Mouse (Mus musculus): ENCODE measurements around the gene Zp1. TPM values are rescaled to one million over a fixed set of nuclear protein-coding genes. Genes with fewer than 3 reads are reported as not detected.

Zp1 gene
- polyA plus RNA-seq, 1 experiment from 2014 or later: not detected

DNA sequence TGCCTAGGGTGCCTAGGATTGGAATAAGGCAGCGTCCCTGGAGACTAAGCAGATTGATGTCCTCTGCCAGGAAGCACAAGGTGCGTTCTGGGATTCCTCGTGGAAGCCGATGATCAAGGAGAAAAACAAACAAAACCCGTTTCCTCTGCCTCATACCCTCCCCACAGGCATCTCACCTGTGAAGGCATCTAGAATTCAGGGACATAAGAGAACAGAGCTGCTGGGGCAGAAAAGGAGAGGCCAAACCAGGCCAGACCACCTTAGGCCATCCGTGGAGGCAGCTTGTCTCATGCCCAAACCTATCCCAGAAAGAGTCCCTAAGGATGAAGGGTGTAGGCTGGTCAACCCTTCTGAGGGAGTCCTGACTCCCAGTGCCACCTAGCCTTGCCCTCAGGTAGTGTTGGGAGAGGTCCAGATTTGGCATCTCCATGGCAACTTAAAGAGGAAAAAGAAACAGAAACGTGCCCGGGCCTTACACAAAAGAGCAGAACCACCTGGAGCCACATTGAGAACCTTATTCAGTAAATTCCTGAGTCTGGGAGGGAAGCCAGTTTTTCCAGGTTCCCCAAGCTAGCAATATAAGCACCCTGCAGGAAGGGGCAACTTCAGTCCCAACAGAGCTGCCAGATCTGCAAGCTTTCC lies 50.4 kb downstream of the Zp1 start, which contains the start of gene Tmem132a:
Gene Tmem132a (minus strand): TSS at position 55 of the 642 bp plus-strand sequence.
- H3K9me3 ChIP-seq: no peaks in the 10 kb centered on the region
- H3K4me1 ChIP-seq: peaks cover 34% of the 10 kb centered on the region
- H3K4me2 ChIP-seq: peak within 1 kb of the TSS; percentile 81
- no peaks in the 10 kb centered on the region for H3K27me3 ChIP-seq
- peak; percentile 51 for ATAC-seq (ENCODE audit: borderline replicate concordance, extremely low read depth, low FRiP score, low TSS enrichment)
- H3K9ac ChIP-seq: peak within 1 kb of the TSS; percentile 87
- H3K36me3 ChIP-seq: peaks cover 44% of the 10 kb centered on the region
- peak within 1 kb of the TSS; percentile 89 for H3K27ac ChIP-seq
- H3K4me3 ChIP-seq: peak within 1 kb of the TSS; percentile 80
- WGBS: 4% methylated on average over 8 of the region's 8 CpGs

DNA sequence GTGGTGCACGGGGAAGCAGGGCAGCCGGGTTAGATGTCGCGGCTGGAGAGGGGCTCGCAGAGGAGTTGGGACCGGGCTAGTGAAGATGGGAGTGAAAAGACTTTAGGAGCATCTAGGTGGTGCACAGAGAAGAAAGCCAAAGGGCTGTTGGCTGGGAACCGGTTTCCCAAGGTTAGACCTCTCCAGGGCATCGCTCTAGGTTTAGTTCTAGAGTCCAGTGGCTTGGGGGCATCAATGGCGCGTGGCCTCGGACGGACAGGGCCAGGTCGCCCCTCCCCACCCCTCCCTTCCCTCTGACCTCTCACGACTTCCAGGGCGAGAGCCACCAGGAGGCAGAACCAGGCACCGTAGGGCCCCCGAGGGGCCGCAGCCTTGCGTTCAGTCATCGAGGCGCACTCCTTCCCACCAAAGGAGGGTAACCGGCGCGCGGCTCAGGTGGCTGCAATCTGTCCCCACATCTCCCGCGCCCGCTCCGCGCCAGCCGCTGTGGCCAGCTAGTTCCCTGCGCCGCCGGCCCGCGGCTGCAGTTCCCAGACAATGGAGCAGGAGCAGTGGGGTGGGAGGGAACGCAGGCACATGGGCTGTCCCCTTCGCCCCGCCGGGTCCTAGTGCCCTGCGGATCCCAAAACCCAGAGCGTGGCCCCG lies 51.1 kb downstream of the Zp1 start:
- Histone ChIP-seq H3K4me3 (peak overlapping the region; percentile 80), H3K36me3 (peaks cover 49% of the 10 kb centered on the region), H3K27ac (peak overlapping the region; percentile 89), H3K4me2 (peak overlapping the region; percentile 81), H3K4me1 (peaks cover 34% of the 10 kb centered on the region), H3K27me3 (no peaks in the 10 kb centered on the region), H3K9me3 (no peaks in the 10 kb centered on the region), H3K9ac (peak overlapping the region; percentile 87)
- ATAC-seq (ENCODE audit: borderline replicate concordance, extremely low read depth, low FRiP score, low TSS enrichment): peak; percentile 92
- WGBS: 0% methylated on average over 43 of the region's 43 CpGs

GRCm38 (mm10) chr19:10868623-10869141 lies 51.8 kb downstream of the Zp1 start:
- peaks cover 34% of the 10 kb centered on the region for H3K4me1 ChIP-seq
- peak overlapping the region; percentile 81 for H3K4me2 ChIP-seq
- H3K9me3 ChIP-seq: no peaks in the 10 kb centered on the region
- 1% methylated on average over 17 of the region's 17 CpGs for WGBS
- no peaks in the 10 kb centered on the region for H3K27me3 ChIP-seq
- H3K9ac ChIP-seq: peak overlapping the region; percentile 87
- H3K36me3 ChIP-seq: peaks cover 49% of the 10 kb centered on the region
- H3K27ac ChIP-seq: peak overlapping the region; percentile 89; the same call in 1 of the 2 replicates
- H3K4me3 ChIP-seq: peak overlapping the region; percentile 80
- ATAC-seq (ENCODE audit: borderline replicate concordance, extremely low read depth, low FRiP score, low TSS enrichment): no peak

DNA sequence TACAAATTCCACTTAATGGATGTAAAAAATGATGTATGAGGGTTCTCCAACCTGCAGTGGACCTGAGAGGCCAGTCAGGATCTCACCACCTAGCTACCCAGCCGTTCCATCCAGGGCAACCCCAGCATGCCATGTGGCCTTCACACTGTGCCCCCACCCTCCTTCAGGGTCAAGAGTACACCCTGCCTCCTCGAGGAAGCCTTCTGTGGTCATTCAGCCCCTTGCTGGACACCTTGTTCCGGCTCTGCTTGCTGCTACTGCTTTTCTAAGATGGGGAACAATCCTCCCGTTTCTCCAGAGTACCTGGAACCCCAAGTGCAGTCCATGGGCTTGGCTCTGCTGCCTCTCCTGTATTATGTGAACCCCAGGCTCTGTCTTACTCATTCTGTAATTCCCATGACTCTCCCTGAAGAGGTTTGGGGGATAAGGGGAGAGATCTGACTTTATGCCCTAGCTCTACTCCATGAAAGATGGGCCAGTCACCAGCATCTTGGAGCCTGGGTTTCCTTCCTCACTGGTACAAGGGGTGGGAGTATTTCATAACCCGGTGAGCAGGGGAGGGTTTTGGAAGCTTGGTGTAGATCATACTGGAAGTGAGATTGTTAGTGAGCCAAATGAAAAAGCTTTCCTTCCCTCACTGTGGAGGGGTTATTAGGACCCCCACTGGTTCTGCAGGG lies 52.3 kb downstream of the Zp1 start:
- Histone ChIP-seq H3K4me3 (peak overlapping the region; percentile 80), H3K9me3 (no peaks in the 10 kb centered on the region), H3K27me3 (no peaks in the 10 kb centered on the region), H3K27ac (no peak overlapping the region), H3K36me3 (peaks cover 49% of the 10 kb centered on the region), H3K4me1 (peaks cover 34% of the 10 kb centered on the region), H3K9ac (peak overlapping the region; percentile 87), H3K4me2 (peak overlapping the region; percentile 81)
- WGBS: 22% methylated on average over 5 of the region's 5 CpGs
- ATAC-seq (ENCODE audit: borderline replicate concordance, extremely low read depth, low FRiP score, low TSS enrichment): no peak

- H3K9ac ChIP-seq: no peak overlapping the region
- H3K27ac ChIP-seq: no peak overlapping the region
- no peak overlapping the region for H3K4me2 ChIP-seq
- no peaks in the 10 kb centered on the region for H3K27me3 ChIP-seq
- H3K4me1 ChIP-seq: peaks cover 31% of the 10 kb centered on the region
- no peak overlapping the region for H3K4me3 ChIP-seq
- 88% methylated on average over 13 of the region's 13 CpGs for WGBS
- peaks cover 49% of the 10 kb centered on the region for H3K36me3 ChIP-seq
- ATAC-seq (ENCODE audit: borderline replicate concordance, extremely low read depth, low FRiP score, low TSS enrichment): no peak
- H3K9me3 ChIP-seq: no peaks in the 10 kb centered on the region
Measured at GRCm38 (mm10) chr19:10866351-10866750, 54.1 kb downstream of the Zp1 start.

Other genes with a start within 250 kb of the Zp1 start
- not detected in 2 replicates for gene Pga5, start 242.6 kb downstream of the Zp1 start, polyA plus RNA-seq (2015; fragmentation: Nextera tagmentation; extraction: Ambion mirVana)
- gene Vps37c, start 231.9 kb downstream of the Zp1 start, polyA plus RNA-seq (2015; fragmentation: Nextera tagmentation; extraction: Ambion mirVana): 30.3 and 33.4 TPM in 2 replicates
- 0.45 and 0.91 TPM in 2 replicates for gene Cd5, start 181.6 kb downstream of the Zp1 start, polyA plus RNA-seq (2015; fragmentation: Nextera tagmentation; extraction: Ambion mirVana)
- gene Cd6, start 90.6 kb downstream of the Zp1 start, polyA plus RNA-seq (2015; fragmentation: Nextera tagmentation; extraction: Ambion mirVana): 0.11 and 0.60 TPM in 2 replicates
- 0.42 and 0.46 TPM in 2 replicates for gene Slc15a3, start 80.9 kb downstream of the Zp1 start, polyA plus RNA-seq (2015; fragmentation: Nextera tagmentation; extraction: Ambion mirVana)
- 75.9 TPM in 2 replicates for gene Tmem132a, start 50.7 kb downstream of the Zp1 start, polyA plus RNA-seq (2015; fragmentation: Nextera tagmentation; extraction: Ambion mirVana)
- 138 TPM in 2 replicates for gene Tmem109, start 38.6 kb downstream of the Zp1 start, polyA plus RNA-seq (2015; fragmentation: Nextera tagmentation; extraction: Ambion mirVana)
- gene Prpf19, start 25.4 kb downstream of the Zp1 start, polyA plus RNA-seq (2015; fragmentation: Nextera tagmentation; extraction: Ambion mirVana): 35.8 and 39.8 TPM in 2 replicates
- gene Ptgdr2, start 16.5 kb upstream of the Zp1 start, polyA plus RNA-seq (2015; fragmentation: Nextera tagmentation; extraction: Ambion mirVana): 0.09 and 0.11 TPM in 2 replicates
- 26.2 and 26.6 TPM in 2 replicates for gene Ccdc86, start 28.6 kb upstream of the Zp1 start, polyA plus RNA-seq (2015; fragmentation: Nextera tagmentation; extraction: Ambion mirVana)
- not detected in 2 replicates for gene Ms4a10, start 54.0 kb upstream of the Zp1 start, polyA plus RNA-seq (2015; fragmentation: Nextera tagmentation; extraction: Ambion mirVana)
- 0.27 TPM in 1 of 2 replicates, not detected in the other for gene Ms4a15, start 72.6 kb upstream of the Zp1 start, polyA plus RNA-seq (2015; fragmentation: Nextera tagmentation; extraction: Ambion mirVana)
- gene Ms4a18, start 97.4 kb upstream of the Zp1 start, polyA plus RNA-seq (2015; fragmentation: Nextera tagmentation; extraction: Ambion mirVana): not detected in 2 replicates
- gene Ms4a8a, start 160.5 kb upstream of the Zp1 start, polyA plus RNA-seq (2015; fragmentation: Nextera tagmentation; extraction: Ambion mirVana): 0.19 TPM in 1 of 2 replicates, not detected in the other
- not detected in 2 replicates for gene 1700017D01Rik, start 210.2 kb upstream of the Zp1 start, polyA plus RNA-seq (2015; fragmentation: Nextera tagmentation; extraction: Ambion mirVana)
- gene 1700025F22Rik, start 244.7 kb upstream of the Zp1 start, polyA plus RNA-seq (2015; fragmentation: Nextera tagmentation; extraction: Ambion mirVana): not detected in 2 replicates